Mouse (Mus musculus) kidney, adult 8-10 months (tissue): ENCODE data around the gene Eml1.

ENCODE experiments used
- DNase-seq, 2 experiments: peaks; one replicate each; pipeline ENCODE4 v3.0.0; 2022

Eml1 gene

GRCm38 (mm10) chr12:108374689-108375088 lies 3.9 kb downstream of the Eml1 start:
- DNase-seq, result no peak

GRCm38 (mm10) chr12:108378379-108379133 lies 7.8 kb downstream of the Eml1 start:
- no peak for DNase-seq

- no peak for DNase-seq
These were observed 15.9 kb downstream of the Eml1 start for GRCm38 (mm10) chr12:108386476-108387232.

GRCm38 (mm10) chr12:108389718-108390117 lies 19.0 kb downstream of the Eml1 start:
- no peak for DNase-seq

GRCm38 (mm10) chr12:108392254-108393044 lies 21.7 kb downstream of the Eml1 start:
- DNase-seq, result no peak

GRCm38 (mm10) chr12:108393082-108393481 lies 22.3 kb downstream of the Eml1 start:
- DNase-seq, result no peak

GRCm38 (mm10) chr12:108393637-108394036 lies 22.9 kb downstream of the Eml1 start:
- peak; percentile 79 to 84 for DNase-seq

- no peak for DNase-seq
These were observed 24.0 kb downstream of the Eml1 start for GRCm38 (mm10) chr12:108394534-108395284.

- no peak for DNase-seq
These were observed 24.5 kb downstream of the Eml1 start for GRCm38 (mm10) chr12:108395285-108395660.

GRCm38 (mm10) chr12:108396081-108396947 lies 25.6 kb downstream of the Eml1 start:
- peak; percentile 39 to 71 for DNase-seq

- DNase-seq, result no peak
These were observed 27.9 kb downstream of the Eml1 start for GRCm38 (mm10) chr12:108398681-108399080.

GRCm38 (mm10) chr12:108399191-108399590 lies 28.4 kb downstream of the Eml1 start:
- no peak for DNase-seq

GRCm38 (mm10) chr12:108400951-108401350 lies 30.2 kb downstream of the Eml1 start:
- DNase-seq, result no peak

- peak in 1 of 2 experiments; percentile 57 for DNase-seq
These were observed 33.2 kb downstream of the Eml1 start for GRCm38 (mm10) chr12:108403957-108404356.

GRCm38 (mm10) chr12:108409100-108409499 lies 38.3 kb downstream of the Eml1 start:
- no peak for DNase-seq

- DNase-seq, result no peak
These were observed 39.9 kb downstream of the Eml1 start for GRCm38 (mm10) chr12:108410416-108411208.

GRCm38 (mm10) chr12:108414932-108415331 lies 44.2 kb downstream of the Eml1 start:
- no peak for DNase-seq

- no peak for DNase-seq
These were observed 48.8 kb downstream of the Eml1 start for GRCm38 (mm10) chr12:108419570-108419969.

- no peak for DNase-seq
These were observed 50.7 kb downstream of the Eml1 start for GRCm38 (mm10) chr12:108421477-108421876.

- peak in 1 of 2 experiments; percentile 21 for DNase-seq
These were observed 51.7 kb downstream of the Eml1 start for GRCm38 (mm10) chr12:108422495-108422857.
